Mouse (Mus musculus): ENCODE measurements around the gene Tk1. TPM values are rescaled to one million over a fixed set of nuclear protein-coding genes. Genes with fewer than 3 reads are reported as not detected.
"Not testable (repeated sequence)": the region's sequence is repeated elsewhere in the genome, so short reads cannot be mapped to it uniquely, and the experiment has no call there.

Gene Tk1
- total RNA-seq, 4 experiments from 2014 or later = 0.78 to 3.2 (median 2.3) TPM

- no peak for DNase-seq (ENCODE audit: low spot score)
These were observed 21.8 kb upstream of the Tk1 start for GRCm38 (mm10) chr11:117847593-117848215.

- DNase-seq (ENCODE audit: low spot score) = no peak
These were observed 20.7 kb upstream of the Tk1 start for GRCm38 (mm10) chr11:117846640-117847039.

DNA sequence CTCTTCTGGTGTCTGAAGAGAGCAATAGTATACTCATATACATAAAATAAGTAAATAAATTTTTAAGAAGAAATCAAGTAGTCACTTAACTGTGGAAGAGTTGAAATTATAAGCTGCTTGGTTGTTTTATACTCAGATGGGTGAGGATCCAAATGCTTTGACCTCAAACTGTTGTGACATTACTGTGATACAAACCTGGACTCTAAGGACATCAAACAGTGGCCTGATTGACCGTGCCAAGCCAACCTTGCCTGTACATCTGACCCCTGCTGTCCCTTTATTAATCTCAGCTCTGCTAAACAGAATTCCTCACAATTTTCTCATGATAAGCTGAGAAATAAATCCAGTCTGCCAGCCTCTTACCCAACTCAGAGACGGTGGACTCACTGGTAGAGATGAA, 19.8 kb upstream of the Tk1 start:
- no peak for DNase-seq (ENCODE audit: low spot score)

- DNase-seq (ENCODE audit: low spot score) = no peak
These were observed 19.1 kb upstream of the Tk1 start for GRCm38 (mm10) chr11:117844997-117845396.

DNA sequence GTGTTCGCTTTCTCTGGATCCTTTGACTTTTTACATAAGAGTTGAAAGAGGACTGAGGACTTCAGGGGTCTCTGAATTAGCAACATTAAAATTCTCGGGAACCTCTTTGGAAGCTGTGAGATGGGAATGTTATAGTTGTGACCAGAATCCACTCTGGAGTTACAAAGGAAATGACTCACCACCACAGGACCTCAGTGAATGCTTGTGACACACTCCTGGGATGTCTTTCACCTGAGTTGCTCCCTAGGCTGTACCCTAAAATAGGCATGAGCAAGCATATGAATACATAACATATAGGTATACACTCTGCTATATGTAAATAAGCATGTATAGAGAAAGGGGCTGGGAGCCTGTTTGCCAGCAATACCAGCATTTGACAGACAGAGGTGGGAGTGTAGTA, 17.5 kb upstream of the Tk1 start:
- DNase-seq (ENCODE audit: low spot score) = no peak

DNA sequence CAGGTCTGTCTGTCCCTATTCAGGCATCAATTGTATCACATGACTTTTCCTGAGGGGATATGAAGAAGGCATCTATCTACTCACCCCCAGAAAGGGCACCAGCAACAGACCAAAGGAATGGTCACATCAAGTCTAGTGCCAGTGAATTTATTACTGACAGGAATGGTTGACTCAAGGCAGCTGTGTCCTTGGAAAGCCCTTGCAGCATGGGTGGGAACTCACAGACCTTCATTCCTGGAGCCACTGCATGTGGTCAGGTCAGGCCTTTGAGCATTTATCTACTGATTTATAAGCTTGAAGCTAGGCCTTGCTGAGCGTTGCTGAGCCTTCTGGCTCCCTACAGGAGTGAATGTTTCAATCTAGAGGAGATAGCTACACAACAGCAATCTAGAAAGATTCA, 15.0 kb upstream of the Tk1 start:
- DNase-seq (ENCODE audit: low spot score) = no peak

DNA sequence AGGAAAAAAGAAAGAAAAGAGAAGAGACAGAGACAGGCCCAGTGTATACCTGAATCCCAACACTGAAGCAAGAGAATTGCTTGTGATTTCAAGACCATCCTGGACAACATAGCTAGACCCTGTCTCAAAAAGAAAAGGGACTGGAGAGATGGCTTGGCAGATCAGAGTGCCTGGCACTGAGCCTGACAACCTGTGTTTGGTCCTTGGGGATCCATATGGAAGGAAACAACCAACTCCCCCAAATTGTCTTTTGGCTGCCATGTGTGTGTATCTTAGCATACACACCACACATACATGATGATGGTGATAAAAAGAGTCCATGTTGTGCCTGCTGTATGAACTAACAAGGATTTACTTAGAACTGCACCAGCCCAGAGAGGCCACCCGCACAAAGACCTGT, 13.1 kb upstream of the Tk1 start:
- no peak for DNase-seq (ENCODE audit: low spot score)

GRCm38 (mm10) chr11:117838572-117838971, 12.7 kb upstream of the Tk1 start:
- no peak for DNase-seq (ENCODE audit: low spot score)

GRCm38 (mm10) chr11:117836306-117836705, 10.4 kb upstream of the Tk1 start:
- DNase-seq (ENCODE audit: low spot score) = no peak

GRCm38 (mm10) chr11:117834086-117834485, 8.2 kb upstream of the Tk1 start:
- no peak for DNase-seq (ENCODE audit: low spot score)

GRCm38 (mm10) chr11:117833509-117833908, 7.6 kb upstream of the Tk1 start:
- DNase-seq (ENCODE audit: low spot score) = not testable (repeated sequence)

GRCm38 (mm10) chr11:117832086-117832969, 6.4 kb upstream of the Tk1 start:
- DNase-seq (ENCODE audit: low spot score) = peak; percentile 68

GRCm38 (mm10) chr11:117830401-117830800, 4.5 kb upstream of the Tk1 start:
- DNase-seq (ENCODE audit: low spot score) = no peak

- no peak for DNase-seq (ENCODE audit: low spot score)
These were observed 3.9 kb upstream of the Tk1 start for GRCm38 (mm10) chr11:117829671-117830215.

DNA sequence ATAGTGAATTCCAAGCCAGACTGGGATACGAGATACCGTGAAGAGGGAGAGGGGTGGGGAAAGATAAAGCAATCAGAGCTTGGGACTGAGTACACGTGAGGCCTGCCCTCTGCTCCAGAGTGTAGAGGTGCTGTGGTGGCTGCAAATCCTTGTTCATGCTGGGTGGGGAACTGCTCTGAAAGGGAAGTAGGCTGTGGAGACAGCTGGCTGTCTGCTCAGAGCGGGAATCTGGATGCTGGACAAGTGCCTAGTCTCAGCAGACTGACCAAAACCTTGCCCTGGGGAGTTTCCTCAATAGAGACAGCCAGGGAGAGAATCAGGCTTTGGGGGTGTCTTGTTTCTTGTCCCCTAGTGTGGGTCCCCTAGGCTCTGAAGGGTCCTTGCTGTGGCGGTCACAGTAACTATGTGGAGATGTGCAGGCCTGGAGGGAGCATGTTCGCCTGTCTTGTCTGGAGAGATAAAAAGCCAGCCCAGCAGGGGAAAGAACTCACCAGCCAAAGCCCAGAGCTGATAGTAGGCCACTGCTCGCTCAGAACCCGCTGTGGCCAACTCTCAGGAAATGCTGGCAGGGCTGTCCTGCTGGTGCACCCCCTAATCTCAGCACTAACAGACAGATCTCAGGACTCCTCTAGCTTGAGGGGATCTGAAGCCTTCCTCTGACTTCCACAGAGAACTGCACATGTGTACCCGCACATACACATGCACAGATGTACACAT, 3.2 kb upstream of the Tk1 start:
- DNase-seq (ENCODE audit: low spot score) = peak; percentile 72

GRCm38 (mm10) chr11:117828149-117828887, 2.4 kb upstream of the Tk1 start:
- DNase-seq (ENCODE audit: low spot score) = no peak

GRCm38 (mm10) chr11:117827386-117827785, 1.5 kb upstream of the Tk1 start:
- DNase-seq (ENCODE audit: low spot score) = no peak

GRCm38 (mm10) chr11:117826916-117827315, 1.0 kb upstream of the Tk1 start:
- DNase-seq (ENCODE audit: low spot score) = no peak

DNA sequence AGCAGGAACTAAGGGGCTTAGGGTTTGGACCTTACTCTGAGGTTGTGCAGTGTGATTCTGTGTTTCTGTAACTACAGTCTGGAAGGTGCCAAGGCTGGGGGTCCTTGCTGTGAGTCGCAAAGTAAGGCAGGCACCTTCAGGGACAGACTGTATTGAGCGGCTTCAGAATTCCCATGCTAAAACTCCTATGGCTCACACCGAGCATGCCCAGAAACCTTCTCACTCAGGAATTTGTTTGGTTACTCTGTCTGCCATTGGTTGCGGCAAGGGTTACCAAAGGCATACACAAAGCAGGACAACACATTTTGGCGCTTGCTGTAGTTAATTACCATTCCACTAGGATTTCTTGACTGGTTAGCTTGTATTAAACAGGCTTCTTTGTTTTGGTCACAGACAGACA, 272 bp upstream of the Tk1 start:
- DNase-seq (ENCODE audit: low spot score) = no peak

DNA sequence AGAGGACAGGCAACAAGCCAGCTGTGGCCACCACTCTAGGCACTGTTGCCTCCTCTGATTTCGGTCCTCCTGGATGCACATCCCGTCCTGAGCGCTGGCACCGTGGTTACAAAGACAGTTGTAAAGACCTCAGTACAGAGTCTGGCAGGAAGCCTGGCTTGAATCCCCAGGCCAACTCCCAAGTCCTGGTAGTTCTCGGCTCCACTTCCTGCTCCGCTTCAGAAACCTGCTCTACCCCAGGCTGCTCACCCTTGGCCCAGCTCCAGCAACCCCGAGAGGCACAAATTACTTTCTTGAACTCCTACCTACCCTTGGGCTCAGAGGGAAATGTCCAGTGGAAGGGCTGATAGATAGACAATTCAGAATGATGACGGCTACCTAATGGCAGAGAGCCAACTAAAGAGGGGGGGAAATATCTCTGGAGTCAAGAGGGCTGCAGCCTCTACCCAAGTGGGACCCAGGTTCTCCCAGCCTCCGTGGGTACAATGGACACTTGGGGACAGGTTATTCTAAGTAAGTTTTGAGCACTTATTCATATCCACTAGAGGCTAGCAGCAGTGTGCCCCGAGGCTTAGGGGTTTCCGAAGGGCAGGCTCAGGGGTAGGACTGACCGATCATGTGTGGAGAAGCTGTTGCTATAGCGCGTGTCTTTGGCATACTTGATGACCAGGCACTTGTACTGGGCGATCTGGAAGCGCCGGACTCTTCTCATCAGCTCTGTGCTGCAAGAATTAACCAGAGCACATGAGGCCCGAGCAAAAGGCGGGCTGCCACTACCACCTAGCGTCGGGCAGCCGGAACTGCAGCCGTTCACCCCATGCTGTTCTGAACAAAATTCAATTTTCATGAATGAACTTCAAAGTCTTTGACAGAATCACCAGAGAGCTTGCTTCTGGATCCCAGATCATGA, 1.6 kb downstream of the Tk1 start:
- peak; percentile 81 for DNase-seq (ENCODE audit: low spot score)

Data from heart, adult 8-10 months (tissue).